Mouse (Mus musculus): ENCODE data around the gene Tmem150c.

DNA sequence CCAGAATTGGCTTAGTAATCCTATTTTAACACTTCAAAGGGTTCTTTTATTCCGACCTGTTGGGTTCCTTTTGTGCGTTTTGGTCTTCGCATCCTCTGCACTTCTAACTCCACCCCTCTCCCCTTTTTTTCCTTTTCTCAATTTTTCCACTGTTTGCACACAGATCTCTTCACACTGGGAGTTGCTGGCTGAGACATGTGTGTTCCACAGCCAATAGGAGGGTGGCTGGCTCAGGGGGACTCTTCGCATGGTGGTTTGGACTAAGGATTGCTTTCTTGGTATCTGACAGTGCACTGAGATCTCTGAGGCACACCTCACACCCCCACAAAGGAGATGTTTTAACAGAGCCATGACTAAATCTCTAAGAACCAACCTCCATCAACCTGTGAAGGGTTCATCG is 40.7 kb upstream of the Tmem150c start:
- no peak for TF ChIP-seq CTCF (IDR thresholded peaks at IDR 0.05; ENCODE audit: low read depth, low read length)
- no peak for TF ChIP-seq GATA1 (IDR thresholded peaks at IDR 0.05; ENCODE audit: borderline replicate concordance, low read length)
- TF ChIP-seq POLR2AphosphoS5 (IDR thresholded peaks at IDR 0.05; ENCODE audit: insufficient replicate concordance, low read depth, low read length): no peak
- no peak for TF ChIP-seq GATA2 (IDR thresholded peaks at IDR 0.05; ENCODE audit: borderline replicate concordance, low read depth, low read length)

Measured in G1E (cell line).